Comparison of ENCODE assay signal across 9 mouse cellular contexts in the genomic region with DNA sequence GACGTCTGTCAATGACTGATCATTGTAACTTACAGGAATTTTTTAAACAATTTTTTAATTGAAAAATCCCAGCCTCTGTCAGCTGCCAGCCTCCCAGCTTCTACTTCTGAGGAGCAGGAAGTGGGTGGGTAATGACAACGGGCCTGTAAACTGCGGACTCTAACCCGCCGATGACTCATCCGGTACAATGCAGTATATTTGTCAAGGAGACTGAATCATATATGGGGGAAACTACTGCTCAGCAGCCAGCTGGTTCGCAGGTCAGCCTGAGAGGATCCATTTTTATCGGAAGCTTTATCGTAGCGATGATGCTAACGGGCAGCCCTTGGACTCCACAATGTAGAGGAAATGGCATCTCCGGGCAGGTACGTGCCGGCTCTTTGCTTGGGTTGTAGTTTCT. TPM values are rescaled to one million over a fixed set of nuclear protein-coding genes. Genes with fewer than 3 reads are reported as not detected.
DNase-seq lines count a peak whose midpoint lies in the region; ATAC-seq and TF ChIP-seq lines count a peak whose summit lies in the region.
"Had no signal": no experiment of that assay in that cellular context is flagged by ENCODE, and none has a peak within 500 bp of the region (broad histone marks: within the 10 kb centered on the region; RNA-seq: fewer than 3 reads in every experiment).

No protein-coding gene starts in this region.

- peaks cover 45% of the 10 kb centered on the region for H3K4me1 ChIP-seq in limb, embryonic 15.5 days
- H3K4me1 ChIP-seq in small intestine, adult 2 months (ENCODE audit: control insufficient read depth, insufficient read depth, insufficient read length, low read length): peaks cover 11% of the 10 kb centered on the region

- H3K9me3 ChIP-seq in limb, embryonic 15.5 days: no peaks in the 10 kb centered on the region
- H3K9me3 ChIP-seq: embryonic facial prominence, embryonic 12.5 days had no signal

- H3K4me3 ChIP-seq in limb, embryonic 15.5 days: no peak overlapping the region
- H3K4me3 ChIP-seq in small intestine, adult 2 months (ENCODE audit: low read depth, low read length): peak overlapping the region; percentile 42
- H3K4me3 ChIP-seq: embryonic facial prominence, embryonic 12.5 days had no signal

- no peaks in the 10 kb centered on the region for H3K36me3 ChIP-seq in limb, embryonic 15.5 days
- H3K36me3 ChIP-seq in small intestine, adult 2 months (ENCODE audit: control insufficient read depth, insufficient read depth, low read length): 0 out of 2 replicates have a peak, but pooled peaks cover 3% of the 10 kb centered on the region
- H3K36me3 ChIP-seq: embryonic facial prominence, embryonic 12.5 days had no signal

- no peak for TF ChIP-seq CTCF in small intestine, adult 2 months (IDR thresholded peaks at IDR 0.05; ENCODE audit: extremely low read depth, insufficient read length, insufficient replicate concordance, low read depth, low read length)

- TF ChIP-seq POLR2A in small intestine, adult 2 months (IDR thresholded peaks at IDR 0.05; ENCODE audit: low read depth, low read length): 0 out of 2 replicates have a peak, but pooled peaks have one; percentile 53

- H3K27me3 ChIP-seq in limb, embryonic 15.5 days: no peaks in the 10 kb centered on the region
- H3K27me3 ChIP-seq in small intestine, adult 2 months (ENCODE audit: control insufficient read depth, insufficient read depth, low read length): no peaks in the 10 kb centered on the region
- H3K27me3 ChIP-seq: embryonic facial prominence, embryonic 12.5 days had no signal

- peak; percentile 50 for DNase-seq in kidney, postnatal 10 days
- no peak for DNase-seq in kidney, adult 9 months
- peak; percentile 81 for DNase-seq in MN1 (ENCODE audit: low spot score)
- DNase-seq in fibroblast of lung, adult 2 months (ENCODE audit: low read depth): peak; percentile 54
- no peak for DNase-seq in cerebellum, adult 9-10 months

- H3K9ac ChIP-seq in limb, embryonic 15.5 days: no peak overlapping the region
- H3K9ac ChIP-seq: embryonic facial prominence, embryonic 12.5 days had no signal

- no peak overlapping the region for H3K4me2 ChIP-seq in limb, embryonic 15.5 days
- H3K4me2 ChIP-seq: embryonic facial prominence, embryonic 12.5 days had no signal

- ATAC-seq in limb, embryonic 15.5 days (ENCODE audit: insufficient number of reproducible peaks, low FRiP score, low TSS enrichment, low read depth): peak; percentile 59; the same call in 1 of the 2 replicates
- ATAC-seq in erythroid progenitor cell, adult 5-6 weeks (replicated peaks; ENCODE audit: low FRiP score, poor library complexity, severe bottlenecking): no peak; the same call in 1 of the 2 replicates

- peak overlapping the region; percentile 33; the same call in 1 of the 2 replicates for H3K27ac ChIP-seq in limb, embryonic 15.5 days
- H3K27ac ChIP-seq in small intestine, adult 2 months (ENCODE audit: insufficient read depth, low read depth, low read length): peak overlapping the region; percentile 87
- H3K27ac ChIP-seq: embryonic facial prominence, embryonic 12.5 days had no signal

- WGBS in limb, embryonic 15.5 days: 48% methylated on average over 14 of the region's 14 CpGs
- WGBS in small intestine, adult 2 months: 9% methylated on average over 14 of the region's 14 CpGs

RNA-seq across cellular contexts. Expression of a gene that starts 55.2 kb away (rescaled TPM):
- 7.1 and 8.9 TPM in 2 replicates for polyA plus RNA-seq in limb, embryonic 15.5 days (2015; fragmentation: Nextera tagmentation; extraction: Ambion mirVana)
- polyA plus RNA-seq in small intestine, adult 2 months (2012; rRNA removed): 8.2 and 21.2 TPM in 2 replicates
- total RNA-seq in erythroid progenitor cell, adult 5-6 weeks (2015; ENCODE audit: low replicate concordance): 4.0 and 10.5 TPM in 2 replicates
- 1.0 and 1.6 TPM in 2 replicates for total RNA-seq in erythroid progenitor cell, adult 5-6 weeks (2017; ENCODE audit: low replicate concordance)

Comparison
In these comparisons a context has a peak if more than half of its experiments do, and no peak if none do; other contexts are left out.
1. DNase-seq: peak in kidney, postnatal 10 days (single experiment), MN1 (single experiment) and fibroblast of lung, adult 2 months (single experiment); none in kidney, adult 9 months (single experiment) and cerebellum, adult 9-10 months (single experiment).